Mouse (Mus musculus) lung, postnatal 0 days (tissue): Measurements from ENCODE around the gene Kcnn3. TPM values are rescaled to one million over a fixed set of nuclear protein-coding genes. Genes with fewer than 3 reads are reported as not detected.
A peak's percentile ranks its signal among the peaks of the same experiment; 100 is the strongest.

Experiments used
- ATAC-seq: fragments of 200-750 bp; cut with Nextera tagmentation; 2 replicates; pipeline ENCODE4 v1.8.0; 2017; ENCODE audit warnings: moderate library complexity
- DNase-seq: peaks from one replicate; pipeline ENCODE4 v3.0.0-alpha.2; 2016; ENCODE audit warnings: low spot score
- H3K27ac ChIP-seq: fragments of 300-500 bp; sonication (generic); 2 replicates; pipeline ENCODE4 v1.5.1; 2014; ENCODE audit warnings: antibody characterized with exemption, mild to moderate bottlenecking, low read length, mixed read lengths
- H3K27me3 ChIP-seq: fragments of 300-500 bp; sonication (generic); replicated peaks from 2 replicates; pipeline ENCODE4 v1.6.1; 2014; ENCODE audit warnings: low read length, mixed read lengths; ENCODE audit not compliant: insufficient read depth
- H3K36me3 ChIP-seq: fragments of 300-500 bp; sonication (generic); 2 replicates; pipeline ENCODE4 v1.6.1; 2014; ENCODE audit warnings: low read length, mixed read lengths; ENCODE audit not compliant: insufficient read depth
- H3K4me1 ChIP-seq: fragments of 300-500 bp; sonication (generic); 2 replicates; pipeline ENCODE4 v1.6.1; 2014; ENCODE audit warnings: antibody characterized with exemption, low read depth, low read length, mixed read lengths; ENCODE audit not compliant: insufficient read depth
- H3K4me2 ChIP-seq: fragments of 300-500 bp; sonication (generic); replicated peaks from 2 replicates; pipeline ENCODE4 v1.6.1; 2014; ENCODE audit warnings: low read depth, mild to moderate bottlenecking, low read length, moderate library complexity, mixed read lengths
- H3K4me3 ChIP-seq: fragments of 300-500 bp; sonication (generic); 2 replicates; pipeline ENCODE4 v1.5.1; 2014; ENCODE audit warnings: low read depth, low read length
- H3K9ac ChIP-seq: fragments of 300-500 bp; sonication (generic); replicated peaks from 2 replicates; pipeline ENCODE4 v1.6.1; 2014; ENCODE audit warnings: low read depth, mild to moderate bottlenecking
- H3K9me3 ChIP-seq: fragments of 300-500 bp; sonication (generic); 2 replicates; pipeline ENCODE4 v1.6.1; 2016; ENCODE audit warnings: low read length, mixed read lengths
- CTCF ChIP-seq: IDR thresholded peaks from 2 replicates; pipeline ENCODE4 v1.5.1; 2016; ENCODE audit warnings: antibody characterized with exemption, mild to moderate bottlenecking
- EP300 ChIP-seq: IDR thresholded peaks from 2 replicates; pipeline ENCODE4 v1.6.1; 2016; ENCODE audit warnings: antibody characterized with exemption, mild to moderate bottlenecking, control low read depth
- WGBS: fragments of 180-500 bp; shearing (Covaris S2); extraction: QIAGEN DNeasy Blood & Tissue Kit; methylation state at CpG from one replicate; pipeline ENCODE4 v1.1.7; 2014; 5-methylcytosine and 5-hydroxymethylcytosine counted together
- polyA plus RNA-seq: library from polyadenylated mRNA; unstranded; fragments of >200 nt; fragmentation: Nextera tagmentation; extraction: Ambion mirVana; gene quantifications from 2 replicates; pipeline ENCODE4 v1.2.1, GENCODE M21; 2015

The Kcnn3 gene
- polyA plus RNA-seq, 1 experiment from 2014 or later, result 1.0 TPM

GRCm38 (mm10) chr3:89664808-89665207, 144.8 kb downstream of the Kcnn3 start:
- no peak for ATAC-seq
- Histone ChIP-seq H3K9ac (no peak overlapping the region), H3K4me1 (no peaks in the 10 kb centered on the region), H3K27ac (no peak overlapping the region), H3K4me2 (no peak overlapping the region), H3K27me3 (no peaks in the 10 kb centered on the region), H3K4me3 (no peak overlapping the region), H3K36me3 (no peaks in the 10 kb centered on the region), H3K9me3 (no peaks in the 10 kb centered on the region)
- no peak for DNase-seq
- TF ChIP-seq EP300, result no peak
- TF ChIP-seq CTCF, result no peak
- WGBS, result 47% methylated on average over 12 of the region's 12 CpGs

- WGBS, result 23% methylated on average over 11 of the region's 11 CpGs
- Histone ChIP-seq H3K9ac (no peak overlapping the region), H3K27ac (no peak overlapping the region), H3K36me3 (no peaks in the 10 kb centered on the region), H3K4me1 (no peaks in the 10 kb centered on the region), H3K4me2 (no peak overlapping the region; the same call in 1 of the 2 replicates), H3K4me3 (no peak overlapping the region), H3K27me3 (no peaks in the 10 kb centered on the region), H3K9me3 (no peaks in the 10 kb centered on the region)
- DNase-seq (peak; percentile 51), ATAC-seq (peak; percentile 75)
- TF ChIP-seq EP300, result no peak
- TF ChIP-seq CTCF, result no peak
These were observed 147.2 kb downstream of the Kcnn3 start for GRCm38 (mm10) chr3:89667131-89667530.

- ATAC-seq (no peak), DNase-seq (no peak)
- no peak for TF ChIP-seq CTCF
- no peak for TF ChIP-seq EP300
- Histone ChIP-seq H3K27ac (no peak overlapping the region), H3K27me3 (no peaks in the 10 kb centered on the region), H3K4me3 (no peak overlapping the region), H3K9ac (no peak overlapping the region), H3K4me2 (no peak overlapping the region), H3K9me3 (no peaks in the 10 kb centered on the region), H3K4me1 (no peaks in the 10 kb centered on the region), H3K36me3 (no peaks in the 10 kb centered on the region)
- 23% methylated on average over 6 of the region's 6 CpGs for WGBS
These were observed 151.4 kb downstream of the Kcnn3 start for GRCm38 (mm10) chr3:89671334-89671733.

GRCm38 (mm10) chr3:89672573-89673317, 152.8 kb downstream of the Kcnn3 start:
- no peak overlapping the region for H3K4me3 ChIP-seq
- no peak for DNase-seq
- H3K9me3 ChIP-seq, result no peaks in the 10 kb centered on the region
- no peak overlapping the region for H3K4me2 ChIP-seq
- H3K27ac ChIP-seq, result no peak overlapping the region
- H3K36me3 ChIP-seq, result no peaks in the 10 kb centered on the region
- WGBS, result 61% methylated on average over 12 of the region's 12 CpGs
- no peak for ATAC-seq
- no peak for TF ChIP-seq CTCF
- TF ChIP-seq EP300, result no peak
- no peaks in the 10 kb centered on the region for H3K4me1 ChIP-seq
- no peak overlapping the region for H3K9ac ChIP-seq
- no peaks in the 10 kb centered on the region for H3K27me3 ChIP-seq

GRCm38 (mm10) chr3:89677617-89678016, 157.7 kb downstream of the Kcnn3 start:
- Histone ChIP-seq H3K4me2 (no peak overlapping the region), H3K27ac (no peak overlapping the region), H3K4me1 (no peaks in the 10 kb centered on the region), H3K9me3 (no peaks in the 10 kb centered on the region), H3K36me3 (no peaks in the 10 kb centered on the region), H3K4me3 (no peak overlapping the region), H3K9ac (no peak overlapping the region), H3K27me3 (no peaks in the 10 kb centered on the region)
- ATAC-seq (no peak), DNase-seq (no peak)
- TF ChIP-seq EP300 (no peak), CTCF (no peak)
- 53% methylated on average over 5 of the region's 5 CpGs for WGBS

GRCm38 (mm10) chr3:89686031-89686430, 166.1 kb downstream of the Kcnn3 start:
- TF ChIP-seq CTCF, result no peak
- no peak for TF ChIP-seq EP300
- no peak overlapping the region for H3K9ac ChIP-seq
- ATAC-seq (no peak), DNase-seq (no peak)
- H3K4me1 ChIP-seq, result no peaks in the 10 kb centered on the region
- H3K36me3 ChIP-seq, result no peaks in the 10 kb centered on the region
- H3K9me3 ChIP-seq, result no peaks in the 10 kb centered on the region
- 29% methylated on average over 5 of the region's 5 CpGs for WGBS
- H3K27me3 ChIP-seq, result 0 out of 2 replicates have a peak, but pooled peaks cover 4% of the 10 kb centered on the region
- no peak overlapping the region for H3K4me3 ChIP-seq
- H3K27ac ChIP-seq, result no peak overlapping the region
- no peak overlapping the region for H3K4me2 ChIP-seq
